Mouse (Mus musculus) spleen, postnatal 14 days (tissue): ENCODE measurements around the gene Nat8f1.
"Not testable (repeated sequence)": the region's sequence is repeated elsewhere in the genome, so short reads cannot be mapped to it uniquely, and the experiment has no call there.

Source experiments
- DNase-seq, 2 experiments: peaks; one replicate each; pipeline ENCODE4 v3.0.0; 2021 to 2022; ENCODE audit warnings: low spot score in 2 of 2

Gene Nat8f1

DNA sequence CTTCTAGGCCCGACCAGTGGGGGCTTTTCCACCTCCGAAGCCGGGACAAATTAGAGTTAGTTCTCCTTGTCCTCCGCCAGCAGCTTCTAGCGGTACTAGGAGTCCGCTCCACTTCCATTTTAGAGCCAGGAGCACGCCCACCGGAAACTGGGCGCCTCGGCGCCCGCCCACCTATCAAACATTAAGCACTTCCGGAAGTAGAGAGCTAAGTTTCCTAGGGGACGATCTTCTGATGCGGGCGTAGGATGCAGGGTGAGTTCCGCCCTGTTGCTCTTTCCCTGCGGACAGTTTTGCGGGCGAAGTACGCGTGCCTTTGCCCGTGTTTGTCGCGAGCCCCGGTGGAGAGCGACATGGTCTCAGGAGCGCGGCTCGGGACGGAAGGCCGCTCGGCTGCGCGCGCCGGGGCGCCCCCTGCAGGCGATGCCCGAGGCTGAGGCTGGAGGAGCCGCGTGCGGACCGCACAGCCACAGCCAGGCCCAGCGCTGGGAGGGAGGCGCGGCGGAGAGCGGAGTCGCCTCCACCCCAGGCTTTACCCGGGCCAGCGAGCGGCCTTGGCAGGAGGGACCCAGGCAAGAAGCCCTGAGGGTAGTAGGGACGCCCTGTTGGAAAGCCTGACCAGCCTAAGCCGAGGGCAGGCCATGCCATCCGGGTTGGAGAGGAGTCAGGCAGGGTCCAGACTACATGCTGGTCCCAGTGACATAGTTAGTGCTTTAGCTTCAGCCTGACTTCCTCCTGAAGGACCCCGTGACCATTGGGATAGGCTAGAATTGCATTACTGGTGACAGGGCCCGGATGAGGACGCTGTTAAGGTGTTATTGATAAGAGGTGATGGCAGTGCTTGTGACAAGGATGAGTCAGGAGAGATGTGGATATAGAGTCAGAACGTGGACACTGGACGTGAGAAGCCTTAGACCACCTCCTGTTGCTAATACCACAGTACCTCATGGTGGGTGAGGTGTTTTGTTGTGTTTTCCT lies at the start of gene Nat8f1:
Nat8f1 (minus strand) TSS at position 149 of the 975 bp plus-strand sequence.
- peak; percentile 72 to 79 for DNase-seq

- DNase-seq, result peak; percentile 86 to 90
Measured at GRCm38 (mm10) chr6:85961101-85962091, 45.9 kb upstream of the Nat8f1 start, which contains the start of gene Dusp11. Gene Dusp11, minus strand, starts transcription at chr6:85961667.

DNA sequence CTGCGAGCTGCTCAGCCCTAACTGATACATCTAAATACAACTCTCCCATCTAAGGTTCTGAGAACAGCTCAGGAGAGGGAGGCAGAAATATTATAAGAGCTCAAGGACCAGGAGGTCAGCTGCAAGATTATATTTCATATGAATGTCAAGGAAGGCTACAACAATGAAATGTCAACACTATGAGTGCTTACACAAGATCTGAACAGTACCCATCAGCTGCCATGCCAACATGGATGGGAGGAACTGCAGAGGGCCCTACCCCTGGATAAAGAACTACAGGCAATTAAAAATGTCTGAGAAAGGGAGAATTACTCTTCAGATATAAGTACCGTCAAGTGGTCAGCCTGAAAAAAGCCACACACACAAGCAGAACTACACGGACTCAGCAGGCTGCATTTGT lies 42.1 kb upstream of the Nat8f1 start:
- DNase-seq, result no peak

DNA sequence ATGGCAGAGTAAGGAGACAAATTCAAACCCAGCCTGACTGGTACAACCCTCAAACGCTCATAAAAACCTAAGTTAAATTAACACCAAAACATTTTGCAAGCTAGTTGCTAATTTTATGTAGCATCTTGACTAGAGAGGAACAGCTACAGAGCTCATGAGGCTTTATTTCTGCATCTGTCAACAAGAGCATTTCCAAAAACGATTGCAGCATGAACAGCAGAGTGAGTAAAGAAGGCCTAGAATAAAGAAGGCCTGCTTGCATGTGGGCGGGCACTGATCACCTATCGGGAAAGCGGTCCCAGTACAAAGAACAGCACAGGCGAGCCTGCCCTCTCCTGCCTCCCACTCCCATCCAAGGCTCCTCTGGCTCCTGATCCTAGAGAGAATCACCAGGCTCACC lies 33.1 kb upstream of the Nat8f1 start:
- no peak for DNase-seq

DNA sequence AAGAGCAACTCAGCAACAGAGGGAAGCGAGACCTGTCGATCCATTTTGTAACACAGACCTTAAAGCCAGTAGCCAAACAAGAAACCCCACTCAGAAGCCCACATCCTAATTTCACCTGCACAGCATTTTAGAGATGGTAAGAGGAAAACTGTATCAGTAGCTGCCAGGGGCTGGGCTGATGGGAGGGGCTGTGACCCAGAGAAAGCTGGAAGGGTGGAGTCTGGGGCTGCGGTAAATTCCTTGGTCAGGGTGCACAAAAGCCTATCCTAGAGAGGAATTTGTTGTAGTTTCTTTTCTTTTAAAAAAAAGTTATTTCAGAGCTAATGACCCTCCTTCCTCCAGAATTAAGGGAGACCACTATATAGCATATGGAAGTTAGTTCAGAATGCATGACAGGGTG lies 27.0 kb upstream of the Nat8f1 start:
- DNase-seq, result no peak

GRCm38 (mm10) chr6:85938701-85939100 lies 23.2 kb upstream of the Nat8f1 start:
- no peak for DNase-seq

DNA sequence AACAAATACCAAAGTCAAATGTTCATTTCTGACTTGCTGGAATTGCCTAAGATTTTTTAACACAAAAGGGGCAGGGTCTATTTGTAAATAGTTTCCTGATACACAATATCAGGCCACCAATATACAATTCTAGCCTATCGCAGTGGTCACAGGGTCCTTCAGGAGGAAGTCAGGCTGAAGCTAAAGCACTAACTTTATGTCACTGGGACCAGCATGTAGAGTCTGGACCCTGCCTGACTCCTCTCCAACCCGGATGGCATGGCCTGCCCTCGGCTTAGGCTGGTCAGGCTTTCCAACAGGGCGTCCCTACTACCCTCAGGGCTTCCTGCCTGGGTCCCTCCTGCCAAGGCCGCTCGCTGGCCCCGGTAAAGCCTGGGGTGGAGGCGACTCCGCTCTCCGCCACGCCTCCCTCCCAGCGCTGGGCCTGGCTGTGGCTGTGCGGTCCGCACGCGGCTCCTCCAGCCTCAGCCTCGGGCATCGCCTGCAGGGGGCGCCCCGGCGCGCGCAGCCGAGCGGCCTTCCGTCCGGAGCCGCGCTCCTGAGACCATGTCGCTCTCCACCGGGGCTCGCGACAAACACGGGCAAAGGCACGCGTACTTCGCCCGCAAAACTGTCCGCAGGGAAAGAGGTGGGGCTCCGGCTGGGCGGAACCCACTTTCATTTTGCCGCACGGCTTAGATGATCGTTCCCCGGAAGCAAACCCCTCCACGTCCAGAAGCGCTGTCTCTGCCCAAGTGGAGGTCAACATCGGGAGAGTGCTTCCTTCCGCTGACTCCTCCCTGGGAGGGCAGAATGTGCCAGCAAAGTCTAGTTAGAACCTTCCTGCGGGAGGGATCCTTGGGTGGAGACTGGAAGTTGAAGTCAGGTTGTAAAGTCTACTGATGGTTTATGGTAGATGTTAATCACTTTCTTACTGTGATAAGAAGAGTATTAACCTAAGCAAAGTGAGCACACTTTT lies 21.3 kb upstream of the Nat8f1 start:
- peak; percentile 77 to 80 for DNase-seq

GRCm38 (mm10) chr6:85935646-85936045 lies 20.2 kb upstream of the Nat8f1 start:
- no peak for DNase-seq

DNA sequence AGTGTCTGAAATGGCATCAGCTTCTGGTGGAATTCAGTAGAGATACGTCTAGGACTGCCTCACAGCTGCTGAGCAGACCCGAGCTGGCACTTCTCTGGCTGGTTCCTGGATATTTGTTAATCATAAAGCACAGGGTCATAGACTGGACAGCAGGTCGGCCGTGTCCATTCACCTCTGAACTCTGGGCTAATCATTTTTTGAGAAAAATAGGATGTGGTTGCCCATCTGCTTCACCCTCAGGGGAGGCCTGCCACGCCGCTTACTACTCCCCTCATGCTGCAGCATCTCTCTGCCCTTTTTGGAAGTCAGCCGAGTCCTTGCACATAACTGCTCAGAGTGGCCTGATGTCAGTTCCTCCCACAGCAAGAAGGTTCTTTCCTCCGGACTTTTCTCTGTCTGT lies 18.6 kb upstream of the Nat8f1 start:
- DNase-seq, result no peak

DNA sequence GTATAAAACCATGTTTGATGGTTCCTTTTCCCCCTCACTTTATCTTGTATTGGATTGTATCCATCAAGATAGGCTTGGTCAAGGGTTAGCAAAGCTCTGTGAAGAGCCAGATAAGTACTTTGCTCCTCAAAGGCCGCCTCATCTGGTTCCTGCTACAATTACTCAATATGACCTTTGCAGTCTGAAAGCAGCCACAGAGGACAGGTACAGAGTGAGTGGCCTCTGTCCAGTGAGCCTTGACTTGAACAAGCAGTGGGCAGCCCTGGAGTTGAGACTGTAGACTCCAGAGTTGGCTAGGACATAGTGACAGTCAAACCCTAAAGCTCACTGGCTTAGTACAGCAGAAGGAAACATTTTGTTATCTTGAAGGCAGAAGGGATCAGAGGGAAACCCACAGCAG lies 13.8 kb upstream of the Nat8f1 start:
- DNase-seq, result no peak

GRCm38 (mm10) chr6:85927476-85928464 lies 12.3 kb upstream of the Nat8f1 start:
- DNase-seq, result no peak

DNA sequence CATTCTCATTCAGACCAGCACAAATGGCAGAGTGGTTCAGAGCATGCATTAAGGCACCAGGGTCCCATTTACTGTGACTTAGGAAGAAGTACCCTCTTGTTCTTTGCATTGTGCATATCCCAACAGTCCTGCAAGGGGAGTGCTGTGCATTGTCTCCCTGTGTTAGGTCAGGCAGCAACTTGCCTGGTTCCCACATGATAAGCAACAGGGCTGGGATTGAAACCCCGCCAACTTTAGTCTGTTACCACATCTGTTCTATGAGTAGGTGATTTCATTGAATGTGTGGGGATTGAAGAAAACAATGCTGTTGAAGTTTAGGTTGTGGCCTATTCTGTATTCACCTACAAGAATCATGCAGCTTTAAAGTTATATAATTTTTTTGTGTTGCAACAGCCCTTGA lies 11.2 kb upstream of the Nat8f1 start:
- no peak for DNase-seq

GRCm38 (mm10) chr6:85923643-85924042 lies 8.2 kb upstream of the Nat8f1 start:
- DNase-seq, result no peak

DNA sequence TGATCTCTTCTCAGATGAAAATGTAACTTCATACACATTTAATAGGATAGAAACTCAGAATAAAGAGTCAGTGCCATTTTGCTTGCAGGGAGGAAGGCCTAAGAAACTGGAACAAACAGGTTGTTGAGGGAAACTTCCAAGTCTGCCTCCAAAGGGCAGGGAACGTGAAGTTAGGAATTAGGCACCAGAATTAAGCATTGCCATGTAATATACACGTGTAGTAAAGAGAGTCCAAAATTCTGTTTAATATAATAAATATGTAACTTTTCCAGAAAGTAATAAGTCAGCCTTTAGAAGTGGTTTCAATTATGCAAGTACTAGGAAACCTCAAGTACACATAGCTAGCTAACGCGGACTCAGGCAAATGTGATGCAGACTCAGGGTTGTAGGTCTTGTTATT lies 3.9 kb upstream of the Nat8f1 start:
- no peak for DNase-seq

DNA sequence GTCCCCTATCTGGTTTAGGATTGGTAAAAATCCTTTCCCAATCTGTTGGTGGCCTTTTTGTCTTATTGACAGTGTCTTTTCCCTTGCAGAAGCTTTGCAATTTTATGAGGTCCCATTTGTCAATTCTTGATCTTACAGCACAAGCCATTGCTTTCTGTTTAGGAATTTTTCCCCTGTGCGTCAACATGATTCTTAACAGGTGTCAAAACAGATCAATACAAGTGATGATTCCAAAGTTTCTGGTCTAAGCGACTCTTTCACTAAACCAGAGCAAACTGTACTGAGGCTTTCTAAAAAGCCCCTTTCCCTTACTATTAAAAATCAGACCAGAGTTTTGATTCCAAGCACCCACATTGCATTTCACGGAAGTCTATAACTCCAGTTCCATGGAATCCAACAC lies 2.9 kb upstream of the Nat8f1 start:
- DNase-seq, result not testable (repeated sequence)

DNA sequence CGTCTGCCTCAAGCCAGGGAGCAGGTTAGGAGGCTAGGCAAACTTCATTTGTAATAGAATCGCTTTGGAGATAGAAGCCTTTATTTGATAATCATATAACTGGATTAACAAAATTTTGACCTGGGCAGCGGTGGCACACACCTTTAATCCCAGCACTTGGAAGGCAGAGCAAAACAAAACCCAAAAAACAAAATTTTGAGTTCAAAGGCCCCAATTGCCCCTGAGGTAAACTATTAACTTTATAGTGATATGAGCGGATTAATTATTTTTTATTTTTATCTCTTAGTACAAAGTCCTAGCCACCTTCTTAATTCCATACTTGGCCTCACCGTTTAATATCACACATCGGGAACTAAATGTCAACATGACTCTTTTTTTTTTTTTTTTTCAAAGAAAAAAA lies 1.1 kb upstream of the Nat8f1 start:
- DNase-seq, result no peak

DNA sequence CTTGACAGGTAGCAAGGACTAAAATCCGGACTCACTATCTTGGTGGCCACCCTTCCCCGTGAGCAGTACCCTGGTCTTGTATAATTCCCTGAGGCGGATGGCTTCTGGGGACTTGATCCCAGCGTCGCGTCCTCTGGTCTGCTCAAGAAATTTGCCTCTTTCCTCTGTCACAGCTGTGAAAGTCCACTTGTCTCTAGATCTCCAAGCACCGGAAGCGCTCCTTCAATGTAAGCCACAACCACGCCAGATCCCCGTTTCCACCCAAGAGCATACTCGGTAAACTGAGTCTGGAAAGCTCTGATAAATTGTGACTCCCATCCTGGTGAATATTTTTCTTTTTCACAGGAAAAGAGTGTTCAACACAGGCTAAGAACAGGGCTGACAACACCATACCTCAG lies 347 bp downstream of the Nat8f1 start:
- DNase-seq, result no peak

DNA sequence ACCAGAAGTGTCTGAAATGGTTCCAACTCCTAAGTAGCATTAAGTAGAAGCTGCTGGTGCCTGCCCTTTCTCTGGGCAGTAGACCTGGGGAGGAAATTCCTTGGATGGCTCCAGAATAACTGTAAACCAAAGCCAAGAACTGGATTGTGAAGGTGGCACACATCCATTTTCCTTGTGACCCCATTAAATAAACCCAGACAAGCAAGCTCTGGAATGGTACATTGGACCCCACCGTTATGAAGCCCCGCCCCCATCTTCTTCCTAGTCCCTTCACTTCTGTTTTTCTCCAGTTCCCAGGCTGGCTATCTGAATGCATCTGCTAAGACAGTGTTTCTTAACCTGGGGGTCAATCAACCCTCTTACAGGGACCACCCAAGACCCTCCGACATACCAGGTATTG lies 3.9 kb downstream of the Nat8f1 start, which contains the start of gene Tprkb:
Tprkb (plus strand) TSS at position 279 of the 400 bp plus-strand sequence.
- no peak for DNase-seq

DNA sequence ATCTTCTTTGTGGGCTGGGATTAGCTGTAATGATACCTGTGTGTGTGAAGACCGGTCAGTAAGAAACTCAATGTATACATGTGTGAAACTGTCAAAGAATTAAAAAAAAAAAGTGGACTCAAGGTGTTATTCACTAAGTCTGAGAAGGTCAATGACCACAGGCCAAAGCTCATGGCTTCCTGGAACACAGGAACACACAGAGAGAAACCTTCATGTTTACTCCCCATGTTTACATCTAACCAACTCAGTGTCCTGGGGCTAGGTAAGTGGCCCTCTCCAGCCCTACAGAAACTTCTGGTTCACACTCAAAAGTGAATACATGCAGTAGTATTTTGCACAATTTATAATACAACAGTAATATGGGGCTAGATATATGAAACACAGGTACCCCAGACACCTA lies 5.8 kb downstream of the Nat8f1 start:
- no peak for DNase-seq

DNA sequence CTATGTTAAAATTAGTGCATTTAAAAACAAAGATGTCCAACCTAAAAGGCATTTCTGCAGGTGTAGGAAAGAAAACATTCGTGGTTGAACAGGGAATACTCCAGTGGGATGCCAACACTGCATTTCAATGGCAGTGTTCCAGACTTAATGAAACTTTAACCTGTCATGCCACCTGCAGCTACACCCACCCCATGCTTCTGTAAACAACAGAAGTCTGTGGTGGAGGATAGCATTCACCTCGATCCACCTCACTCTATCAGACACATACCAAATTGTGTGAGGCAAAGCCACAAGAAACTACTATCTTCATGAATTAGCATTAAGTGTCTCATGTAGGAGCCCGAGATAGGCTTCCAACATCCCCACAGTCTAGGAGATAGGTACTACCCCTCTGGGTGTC lies 7.1 kb downstream of the Nat8f1 start:
- DNase-seq, result no peak
